Mouse (Mus musculus) liver, adult 2 months (tissue): ENCODE data around the gene Trabd2b.

Source experiments
- CTCF ChIP-seq: fragments of 200-500 bp; IDR thresholded peaks from 2 replicates; pipeline ENCODE4 v1.5.1; 2011; ENCODE audit warnings: low read depth, low read length, control low read depth
- POLR2A ChIP-seq: fragments of 200-500 bp; IDR thresholded peaks from 2 replicates; pipeline ENCODE4 v1.6.1; 2011; ENCODE audit warnings: low read length, control low read depth; ENCODE audit not compliant: insufficient read depth; ENCODE audit errors: extremely low read depth

DNA sequence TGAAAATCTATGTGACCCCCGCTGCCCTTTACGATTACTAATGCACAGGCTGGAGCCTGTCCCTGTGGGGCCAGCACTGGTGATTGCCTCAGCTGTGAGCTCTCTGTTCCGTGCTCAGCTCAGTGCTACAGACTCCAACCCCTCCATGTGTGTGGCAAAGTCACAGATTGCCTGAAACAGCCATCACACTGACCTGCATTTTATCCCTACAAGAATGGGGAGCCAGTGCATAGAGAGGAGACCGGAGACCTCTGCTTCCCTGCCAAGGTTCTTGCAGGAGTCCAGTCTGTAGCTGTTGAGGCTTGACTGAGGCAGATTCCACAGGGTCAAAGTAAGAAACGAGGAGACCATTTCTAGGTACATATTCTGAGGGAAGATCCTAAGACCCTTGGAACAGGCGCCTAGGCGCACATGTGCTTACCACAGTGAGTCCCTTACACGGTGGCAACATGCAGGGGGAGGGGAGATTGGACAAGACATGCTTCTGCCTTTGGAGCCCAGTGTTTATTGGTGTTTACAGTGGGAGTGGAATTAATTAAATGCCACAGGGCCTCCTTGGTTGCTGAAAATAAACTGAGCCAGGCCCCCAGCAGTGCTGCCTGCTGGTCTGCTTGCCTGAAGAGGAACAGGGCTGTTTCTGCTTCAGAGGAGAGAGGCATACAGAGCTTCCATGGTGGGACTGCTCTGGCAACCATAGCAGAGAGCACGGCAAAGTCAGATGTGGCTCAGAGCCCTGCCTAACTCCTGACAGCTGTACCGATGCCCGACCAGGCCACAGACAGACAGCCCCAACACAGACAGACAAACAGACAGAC, 97.9 kb downstream of the Trabd2b start:
- TF ChIP-seq POLR2A, result no peak
- no peak for TF ChIP-seq CTCF
